Mouse (Mus musculus) limb, embryonic 13.5 days (tissue): ENCODE measurements around the gene Surf2. TPM values are rescaled to one million over a fixed set of nuclear protein-coding genes. Genes with fewer than 3 reads are reported as not detected.
A peak's percentile ranks its signal among the peaks of the same experiment; 100 is the strongest.

Experiments used
- ATAC-seq: fragments of 200-750 bp; cut with Nextera tagmentation; 2 replicates; pipeline ENCODE4 v1.8.0; 2017; ENCODE audit warnings: low read depth, moderate number of reproducible peaks, moderate TSS enrichment; ENCODE audit not compliant: low FRiP score
- H3K27ac ChIP-seq: fragments of 300-500 bp; sonication (generic); 2 replicates; pipeline ENCODE4 v1.5.1; 2015; ENCODE audit warnings: inconsistent platforms, mild to moderate bottlenecking, moderate library complexity
- H3K27me3 ChIP-seq: fragments of 300-500 bp; sonication (generic); 2 replicates; pipeline ENCODE4 v1.6.1; 2015; ENCODE audit warnings: mild to moderate bottlenecking, inconsistent platforms
- H3K36me3 ChIP-seq: fragments of 300-500 bp; sonication (generic); 2 replicates; pipeline ENCODE4 v1.6.1; 2015; ENCODE audit warnings: inconsistent platforms, mild to moderate bottlenecking, moderate library complexity
- H3K4me1 ChIP-seq: fragments of 300-500 bp; sonication (generic); 2 replicates; pipeline ENCODE4 v1.6.1; 2015; ENCODE audit warnings: inconsistent platforms
- H3K4me2 ChIP-seq: fragments of 300-500 bp; sonication (generic); replicated peaks from 2 replicates; pipeline ENCODE4 v1.6.1; 2015; ENCODE audit warnings: inconsistent platforms, mild to moderate bottlenecking, moderate library complexity
- H3K4me3 ChIP-seq: fragments of 300-500 bp; sonication (generic); 2 replicates; pipeline ENCODE4 v1.5.1; 2015; ENCODE audit warnings: moderate library complexity, mild to moderate bottlenecking, inconsistent platforms
- H3K9ac ChIP-seq: fragments of 300-500 bp; sonication (generic); 2 replicates; pipeline ENCODE4 v1.6.1; 2015; ENCODE audit warnings: mild to moderate bottlenecking, inconsistent platforms
- H3K9me3 ChIP-seq: fragments of 300-500 bp; sonication (generic); 2 replicates; pipeline ENCODE4 v1.6.1; 2016; ENCODE audit warnings: inconsistent platforms
- WGBS: fragments of 180-500 bp; shearing (Covaris S2); methylation state at CpG from one replicate; pipeline ENCODE4 v1.1.7; 2015; 5-methylcytosine and 5-hydroxymethylcytosine counted together
- polyA plus RNA-seq: library from polyadenylated mRNA; unstranded; fragments of >200 nt; fragmentation: Nextera tagmentation; extraction: Ambion mirVana; gene quantifications from 2 replicates; pipeline ENCODE4 v1.2.1, GENCODE M21; 2015

Gene Surf2
- polyA plus RNA-seq, 1 experiment from 2014 or later = 42.0 TPM

DNA sequence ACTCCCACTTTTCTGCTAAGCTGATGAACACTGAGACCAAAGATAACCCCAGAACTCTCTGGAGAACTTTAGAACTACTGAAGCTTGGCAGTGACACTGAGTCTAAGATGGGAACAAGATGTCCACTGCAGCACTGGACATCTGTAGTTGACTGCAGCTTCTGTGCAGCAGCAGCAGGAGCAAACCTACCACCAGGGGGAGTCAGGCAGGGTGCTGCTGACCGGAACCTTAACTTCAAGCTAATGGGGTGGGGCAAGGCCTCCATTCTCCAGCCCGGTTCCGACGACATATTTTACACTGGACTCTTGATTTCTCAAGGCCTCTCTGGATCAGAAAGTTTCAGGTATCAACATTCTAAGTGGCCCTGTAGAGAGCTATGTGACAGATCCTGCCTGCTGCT, 9.1 kb upstream of the Surf2 start:
- Histone ChIP-seq H3K27ac (no peak overlapping the region), H3K4me3 (no peak overlapping the region), H3K9ac (no peak overlapping the region), H3K4me2 (no peak overlapping the region), H3K27me3 (no peaks in the 10 kb centered on the region), H3K36me3 (peaks cover 53% of the 10 kb centered on the region), H3K4me1 (peaks cover 36% of the 10 kb centered on the region), H3K9me3 (no peaks in the 10 kb centered on the region)
- WGBS = 55% methylated on average over 4 of the region's 4 CpGs
- no peak for ATAC-seq

- no peaks in the 10 kb centered on the region for H3K27me3 ChIP-seq
- peak overlapping the region; percentile 72 for H3K4me2 ChIP-seq
- no peak overlapping the region for H3K27ac ChIP-seq
- H3K4me1 ChIP-seq = peaks cover 34% of the 10 kb centered on the region
- peaks cover 71% of the 10 kb centered on the region for H3K36me3 ChIP-seq
- H3K4me3 ChIP-seq = peak overlapping the region; percentile 91
- H3K9ac ChIP-seq = peak overlapping the region; percentile 88
- no peaks in the 10 kb centered on the region for H3K9me3 ChIP-seq
- WGBS = 90% methylated on average over 18 of the region's 18 CpGs
- ATAC-seq = no peak
These were observed 7.3 kb upstream of the Surf2 start for GRCm38 (mm10) chr2:26908710-26909386.

DNA sequence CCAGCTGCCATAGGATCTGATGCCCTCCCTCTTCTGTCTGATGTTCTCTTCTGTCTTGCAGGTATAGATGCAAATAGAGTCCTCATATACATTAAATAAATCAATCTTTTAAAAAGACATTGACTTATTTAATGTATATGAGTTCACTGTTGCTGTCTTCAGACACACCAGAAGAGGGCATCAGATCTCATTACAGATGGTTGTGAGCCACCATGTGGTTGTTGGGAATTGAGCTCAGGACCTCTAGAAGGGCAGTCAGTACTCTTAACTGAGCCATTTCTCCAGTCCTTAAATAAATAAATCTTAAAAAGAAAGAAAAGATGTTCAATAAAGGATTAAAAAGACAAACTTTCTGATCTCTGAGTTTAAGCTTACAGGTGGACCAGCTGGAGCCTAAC, 6.8 kb upstream of the Surf2 start:
- Histone ChIP-seq H3K27me3 (no peaks in the 10 kb centered on the region), H3K4me2 (peak overlapping the region; percentile 72), H3K4me1 (peaks cover 31% of the 10 kb centered on the region), H3K4me3 (peak overlapping the region; percentile 91), H3K27ac (0 out of 2 replicates have a peak overlapping the region, but pooled peaks have one; percentile 80), H3K9ac (peak overlapping the region; percentile 88), H3K36me3 (peaks cover 74% of the 10 kb centered on the region), H3K9me3 (no peaks in the 10 kb centered on the region)
- ATAC-seq = no peak

- H3K27ac ChIP-seq = peak within 1 kb of the TSS; percentile 93
- ATAC-seq = peak; percentile 91
- peaks cover 40% of the 10 kb centered on the region for H3K4me1 ChIP-seq
- H3K36me3 ChIP-seq = peaks cover 67% of the 10 kb centered on the region
- peak within 1 kb of the TSS; percentile 100 for H3K4me2 ChIP-seq
- peak within 1 kb of the TSS; percentile 91 for H3K4me3 ChIP-seq
- WGBS = under 1% methylated on average over 74 of the region's 74 CpGs
- H3K9me3 ChIP-seq = no peaks in the 10 kb centered on the region
- H3K27me3 ChIP-seq = no peaks in the 10 kb centered on the region
- peak within 1 kb of the TSS; percentile 100 for H3K9ac ChIP-seq
These were observed 5.8 kb upstream of the Surf2 start, which contains the start of the genes Med22 and Rpl7a for GRCm38 (mm10) chr2:26910124-26910993. TSS of gene Med22 (minus strand) at chr2:26910677. TSS of gene Rpl7a (plus strand) at chr2:26910764.

DNA sequence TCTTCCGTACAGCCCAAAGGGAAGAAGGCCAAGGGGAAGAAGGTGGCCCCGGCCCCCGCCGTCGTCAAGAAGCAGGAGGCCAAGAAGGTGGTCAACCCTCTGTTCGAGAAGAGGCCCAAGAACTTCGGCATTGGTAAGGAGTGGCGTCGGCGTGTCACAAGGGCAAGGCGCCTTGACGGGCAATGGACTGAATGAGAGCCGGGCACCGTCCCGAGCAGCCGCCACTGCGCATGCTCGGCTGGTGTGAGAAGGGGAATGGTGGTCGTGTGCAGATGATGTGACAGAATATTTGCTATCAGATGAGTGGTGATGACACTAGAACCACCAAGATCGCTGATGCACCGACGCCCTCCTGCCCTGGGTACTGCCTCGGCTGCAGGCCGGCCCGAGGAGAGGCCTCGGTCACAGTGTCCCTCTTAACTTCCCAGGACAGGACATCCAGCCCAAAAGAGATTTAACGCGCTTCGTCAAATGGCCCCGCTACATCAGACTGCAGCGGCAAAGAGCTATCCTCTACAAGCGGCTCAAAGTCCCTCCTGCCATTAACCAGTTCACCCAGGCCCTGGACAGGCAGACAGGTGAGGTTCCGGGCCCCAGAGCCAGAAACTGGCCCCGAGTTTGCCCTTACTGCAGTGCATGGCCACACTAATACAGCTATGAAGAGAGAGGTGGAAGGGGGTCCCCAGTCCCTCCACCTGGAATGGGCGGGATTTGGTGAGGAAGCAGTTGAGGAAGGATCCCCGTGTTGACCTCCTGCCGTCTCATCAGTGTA, 5.0 kb upstream of the Surf2 start:
- peaks cover 45% of the 10 kb centered on the region for H3K4me1 ChIP-seq

DNA sequence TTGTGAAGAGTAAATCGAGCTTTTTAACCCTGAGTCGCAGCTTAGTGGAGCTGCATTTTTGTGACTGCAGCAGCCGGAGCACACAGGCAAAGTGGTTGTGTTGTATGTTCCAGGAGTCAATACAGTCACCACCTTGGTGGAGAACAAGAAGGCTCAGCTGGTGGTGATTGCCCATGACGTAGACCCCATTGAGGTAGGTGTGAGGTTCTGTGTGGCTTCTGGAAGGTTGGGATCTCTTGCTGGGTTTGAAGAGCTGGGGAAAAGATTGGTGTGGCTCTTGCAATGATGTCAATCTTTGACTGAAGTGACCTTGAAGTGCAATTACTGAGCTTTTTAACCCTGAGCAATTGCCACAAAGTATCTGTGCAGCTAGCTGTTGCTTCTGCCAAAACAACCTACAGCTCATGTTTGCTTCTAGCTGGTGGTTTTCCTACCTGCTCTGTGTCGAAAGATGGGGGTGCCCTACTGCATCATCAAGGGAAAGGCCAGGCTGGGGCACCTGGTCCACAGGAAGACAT, 3.9 kb upstream of the Surf2 start:
- Histone ChIP-seq H3K4me1 (peaks cover 53% of the 10 kb centered on the region), H3K4me2 (peak overlapping the region; percentile 100), H3K36me3 (peaks cover 47% of the 10 kb centered on the region), H3K27ac (no peak overlapping the region), H3K4me3 (peak overlapping the region; percentile 91), H3K27me3 (no peaks in the 10 kb centered on the region), H3K9me3 (no peaks in the 10 kb centered on the region), H3K9ac (peak overlapping the region; percentile 100)
- WGBS = 66% methylated on average over 5 of the region's 5 CpGs
- no peak for ATAC-seq

More for the DNA sequence above, 5.0 kb upstream of the Surf2 start:
- H3K4me3 ChIP-seq = peak overlapping the region; percentile 91
- peaks cover 59% of the 10 kb centered on the region for H3K36me3 ChIP-seq
- WGBS = under 1% methylated on average over 37 of the region's 37 CpGs
- no peaks in the 10 kb centered on the region for H3K9me3 ChIP-seq
- H3K9ac ChIP-seq = peak overlapping the region; percentile 100
- ATAC-seq = peak; percentile 41
- H3K27me3 ChIP-seq = no peaks in the 10 kb centered on the region
- peak overlapping the region; percentile 93 for H3K27ac ChIP-seq
- H3K4me2 ChIP-seq = peak overlapping the region; percentile 100

DNA sequence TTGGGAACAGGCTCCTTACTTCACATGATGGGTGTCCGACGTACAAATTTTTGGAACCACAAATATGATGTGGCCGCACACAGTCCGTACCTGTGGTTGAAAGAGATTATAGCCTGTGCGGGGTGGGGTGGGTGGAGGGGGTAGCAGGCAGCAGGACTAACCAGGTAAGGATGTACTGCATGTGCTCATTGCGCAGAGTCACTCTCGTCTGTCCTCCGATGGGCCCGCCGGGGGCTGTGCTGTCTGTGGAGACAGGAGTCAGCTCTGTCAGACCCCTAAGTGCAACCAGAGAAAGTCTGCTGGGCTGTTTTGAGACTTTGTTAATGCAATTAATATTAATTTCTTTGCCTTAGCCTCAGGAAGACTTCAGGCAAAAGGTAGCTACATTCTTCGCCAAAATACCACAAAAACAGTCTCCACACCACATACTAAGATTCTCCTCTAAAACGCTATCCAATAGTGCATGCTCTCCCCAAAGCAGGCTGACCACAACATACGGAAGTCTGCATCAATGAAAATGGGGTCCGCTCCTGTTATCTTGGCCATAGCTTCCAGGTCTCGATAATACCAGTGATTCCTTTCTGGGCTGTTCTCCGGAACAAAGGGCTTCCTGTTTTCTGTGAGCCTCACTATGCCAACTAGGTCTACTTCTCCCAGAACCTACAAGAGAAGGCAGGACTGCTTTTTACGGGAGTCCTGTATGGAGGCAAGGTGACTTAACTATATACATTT, 2.6 kb upstream of the Surf2 start:
- H3K27ac ChIP-seq = no peak overlapping the region
- H3K9me3 ChIP-seq = no peaks in the 10 kb centered on the region
- no peak overlapping the region for H3K9ac ChIP-seq
- H3K4me1 ChIP-seq = peaks cover 59% of the 10 kb centered on the region
- no peak overlapping the region for H3K4me2 ChIP-seq
- no peaks in the 10 kb centered on the region for H3K27me3 ChIP-seq
- no peak overlapping the region for H3K4me3 ChIP-seq
- H3K36me3 ChIP-seq = peaks cover 44% of the 10 kb centered on the region
- ATAC-seq = no peak
- WGBS = 83% methylated on average over 17 of the region's 17 CpGs

DNA sequence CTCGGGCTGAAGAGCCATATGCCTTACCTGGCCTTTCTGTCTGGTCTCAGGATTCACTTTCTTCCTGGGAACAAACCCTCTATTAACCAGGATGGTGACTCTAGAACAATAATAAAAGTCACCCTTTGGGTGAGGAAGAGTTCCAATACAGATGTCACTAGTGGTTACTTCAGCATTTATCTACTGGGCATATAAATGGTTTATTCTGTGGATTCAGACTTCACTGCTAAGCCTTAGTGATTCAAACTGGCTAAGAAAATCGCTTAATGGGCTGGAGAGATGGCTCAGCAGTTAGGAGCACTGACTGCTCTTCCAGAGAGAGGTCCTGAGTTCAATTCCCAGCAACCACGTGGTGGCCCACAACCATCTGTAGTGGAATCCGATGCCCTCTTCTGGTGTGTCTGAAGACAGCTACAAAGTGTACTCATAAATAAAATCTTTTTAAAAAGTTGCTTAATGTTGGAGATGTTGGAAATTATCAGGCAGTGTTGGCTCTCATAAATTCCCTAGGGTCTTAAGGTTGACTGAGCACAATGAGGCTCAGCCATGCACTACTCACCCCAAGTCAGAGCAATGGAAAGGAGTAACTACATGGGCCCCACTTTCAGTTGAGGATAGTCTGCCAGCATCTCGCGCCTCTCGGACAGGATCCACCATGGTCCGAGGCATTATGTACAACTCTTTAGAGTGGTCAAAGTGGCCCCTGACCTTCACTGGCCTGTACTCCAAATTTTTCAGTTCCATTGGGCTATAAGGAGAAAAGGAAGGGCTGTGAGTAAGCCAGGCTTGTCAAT, 1.8 kb upstream of the Surf2 start:
- Histone ChIP-seq H3K9ac (no peak overlapping the region), H3K9me3 (no peaks in the 10 kb centered on the region), H3K4me2 (peak overlapping the region; percentile 98), H3K27ac (no peak overlapping the region), H3K27me3 (no peaks in the 10 kb centered on the region), H3K36me3 (peaks cover 50% of the 10 kb centered on the region), H3K4me3 (peak overlapping the region; percentile 68; the same call in 1 of the 2 replicates), H3K4me1 (peaks cover 51% of the 10 kb centered on the region)
- WGBS = 55% methylated on average over 8 of the region's 8 CpGs
- ATAC-seq = no peak

- no peak for ATAC-seq
- peak overlapping the region; percentile 87 for H3K9ac ChIP-seq
- no peaks in the 10 kb centered on the region for H3K27me3 ChIP-seq
- H3K36me3 ChIP-seq = peaks cover 70% of the 10 kb centered on the region
- H3K9me3 ChIP-seq = no peaks in the 10 kb centered on the region
- H3K4me3 ChIP-seq = peak overlapping the region; percentile 68
- 2% methylated on average over 13 of the region's 13 CpGs for WGBS
- peak overlapping the region; percentile 69; the same call in 1 of the 2 replicates for H3K27ac ChIP-seq
- H3K4me2 ChIP-seq = peak overlapping the region; percentile 98
- H3K4me1 ChIP-seq = peaks cover 45% of the 10 kb centered on the region
These were observed 571 bp downstream of the Surf2 start for GRCm38 (mm10) chr2:26916738-26917137.

GRCm38 (mm10) chr2:26919684-26920083, 3.5 kb downstream of the Surf2 start:
- Histone ChIP-seq H3K9ac (no peak overlapping the region), H3K36me3 (peaks cover 70% of the 10 kb centered on the region), H3K4me1 (peaks cover 29% of the 10 kb centered on the region), H3K4me2 (no peak overlapping the region), H3K9me3 (no peaks in the 10 kb centered on the region), H3K27ac (no peak overlapping the region), H3K27me3 (no peaks in the 10 kb centered on the region), H3K4me3 (no peak overlapping the region)
- no peak for ATAC-seq
- 85% methylated on average over 3 of the region's 3 CpGs for WGBS
